Mouse (Mus musculus) lung, postnatal 10 days (tissue): Measurements from ENCODE around the gene Dennd5a.
A peak's percentile ranks its signal among the peaks of the same experiment; 100 is the strongest.

Experiments
- DNase-seq: peaks from one replicate; pipeline ENCODE4 v3.0.0; 2021

The Dennd5a gene

GRCm38 (mm10) chr7:109962596-109962995 lies 2.3 kb upstream of the Dennd5a start:
- no peak for DNase-seq

GRCm38 (mm10) chr7:109961570-109961969 lies 1.3 kb upstream of the Dennd5a start:
- no peak for DNase-seq

GRCm38 (mm10) chr7:109960613-109961154 lies 414 bp upstream of the Dennd5a start:
- no peak for DNase-seq

- no peak for DNase-seq
These were observed 1.2 kb downstream of the Dennd5a start for GRCm38 (mm10) chr7:109958843-109959715.

GRCm38 (mm10) chr7:109957996-109958789 lies 2.1 kb downstream of the Dennd5a start:
- no peak for DNase-seq

GRCm38 (mm10) chr7:109954622-109955401 lies 5.5 kb downstream of the Dennd5a start:
- no peak for DNase-seq

GRCm38 (mm10) chr7:109951297-109951696 lies 9.0 kb downstream of the Dennd5a start:
- DNase-seq, result no peak

GRCm38 (mm10) chr7:109944421-109945034 lies 15.7 kb downstream of the Dennd5a start:
- no peak for DNase-seq

- no peak for DNase-seq
These were observed 30.6 kb downstream of the Dennd5a start for GRCm38 (mm10) chr7:109929628-109930027.

GRCm38 (mm10) chr7:109928365-109928764 lies 31.9 kb downstream of the Dennd5a start:
- no peak for DNase-seq

GRCm38 (mm10) chr7:109924965-109925364 lies 35.3 kb downstream of the Dennd5a start:
- peak; percentile 9 for DNase-seq

- DNase-seq, result no peak
These were observed 37.4 kb downstream of the Dennd5a start for GRCm38 (mm10) chr7:109922889-109923288.

GRCm38 (mm10) chr7:109906165-109906564 lies 54.1 kb downstream of the Dennd5a start:
- DNase-seq, result peak; percentile 21

- no peak for DNase-seq
These were observed 59.3 kb downstream of the Dennd5a start for GRCm38 (mm10) chr7:109900921-109901320.

GRCm38 (mm10) chr7:109898911-109899310 lies 61.4 kb downstream of the Dennd5a start:
- peak; percentile 13 for DNase-seq

- DNase-seq, result peak; percentile 89
These were observed 67.7 kb downstream of the Dennd5a start for GRCm38 (mm10) chr7:109892530-109892929.

- peak; percentile 57 for DNase-seq
These were observed 68.5 kb downstream of the Dennd5a start for GRCm38 (mm10) chr7:109891786-109892185.

GRCm38 (mm10) chr7:109890256-109890655 lies 70.0 kb downstream of the Dennd5a start:
- DNase-seq, result no peak

GRCm38 (mm10) chr7:109889300-109889699 lies 71.0 kb downstream of the Dennd5a start:
- DNase-seq, result no peak

GRCm38 (mm10) chr7:109886249-109886648 lies 74.0 kb downstream of the Dennd5a start:
- DNase-seq, result no peak

- no peak for DNase-seq
These were observed 77.7 kb downstream of the Dennd5a start for GRCm38 (mm10) chr7:109882574-109882973.

GRCm38 (mm10) chr7:109881561-109882099 lies 78.6 kb downstream of the Dennd5a start:
- no peak for DNase-seq
